Comparison of ENCODE assay signal across 17 mouse cellular contexts in genomic region chr7:63660261-63660660, GRCm38 (mm10).
DNase-seq lines count a peak whose midpoint lies in the region; ATAC-seq lines count a peak whose summit lies in the region.
"Had no signal": no experiment of that assay in that cellular context is flagged by ENCODE, and none has a peak within 500 bp of the region (broad histone marks: within the 10 kb centered on the region; RNA-seq: fewer than 3 reads in every experiment).

No protein-coding gene starts in this region.

- ATAC-seq in forebrain, embryonic 16.5 days: peak; percentile 60; the same call in 1 of the 2 replicates
- ATAC-seq: intestine, embryonic 16.5 days had no signal

- H3K27ac ChIP-seq in forebrain, embryonic 16.5 days (ENCODE audit: low read length): no peak overlapping the region
- H3K27ac ChIP-seq: embryonic facial prominence, embryonic 13.5 days; hindbrain, embryonic 10.5 days; hindbrain, embryonic 14.5 days had no signal

- peaks cover 5% of the 10 kb centered on the region; the same call in 1 of the 2 replicates for H3K4me1 ChIP-seq in forebrain, embryonic 16.5 days (replicated peaks; ENCODE audit: control insufficient read depth, insufficient read depth, low read length)
- H3K4me1 ChIP-seq: embryonic facial prominence, embryonic 13.5 days; heart, embryonic 12.5 days; hindbrain, embryonic 10.5 days had no signal

- H3K4me2 ChIP-seq in forebrain, embryonic 16.5 days (ENCODE audit: low read length): no peak overlapping the region
- H3K4me2 ChIP-seq: embryonic facial prominence, embryonic 13.5 days; heart, embryonic 12.5 days; hindbrain, embryonic 14.5 days had no signal

- 39% methylated on average over 1 of the region's 1 CpGs for WGBS in forebrain, embryonic 16.5 days

- H3K27me3 ChIP-seq in forebrain, embryonic 16.5 days (replicated peaks; ENCODE audit: control insufficient read depth, insufficient read depth, low read length): no peaks in the 10 kb centered on the region
- H3K27me3 ChIP-seq: embryonic facial prominence, embryonic 13.5 days; heart, embryonic 12.5 days had no signal

- H3K4me3 ChIP-seq in forebrain, embryonic 16.5 days (replicated peaks; ENCODE audit: low read length): no peak overlapping the region
- H3K4me3 ChIP-seq: embryonic facial prominence, embryonic 13.5 days; heart, embryonic 12.5 days; hindbrain, embryonic 10.5 days had no signal

- no peaks in the 10 kb centered on the region for H3K36me3 ChIP-seq in forebrain, embryonic 16.5 days (ENCODE audit: control insufficient read depth, insufficient read depth)
- H3K36me3 ChIP-seq: embryonic facial prominence, embryonic 13.5 days; heart, embryonic 12.5 days; hindbrain, embryonic 10.5 days had no signal

- H3K9me3 ChIP-seq in forebrain, embryonic 16.5 days (ENCODE audit: control insufficient read depth, low read length): peaks cover 9% of the 10 kb centered on the region
- H3K9me3 ChIP-seq: embryonic facial prominence, embryonic 13.5 days; hindbrain, embryonic 10.5 days had no signal

- peak; percentile 33 for DNase-seq in layer of hippocampus, adult 11-12 months (ENCODE audit: low spot score)
- DNase-seq in layer of hippocampus, adult 9-10 months (ENCODE audit: low spot score): no peak
- DNase-seq in brain, adult 2 months (ENCODE audit: low read depth, low spot score): peak; percentile 56
- no peak for DNase-seq in liver
- DNase-seq in urinary bladder, adult 18-20 months (ENCODE audit: low spot score in 2 of 2): no peak
- DNase-seq: adrenal gland, adult 8-10 months; adrenal gland, postnatal 36 days; cerebellum, adult 11-12 months; cerebellum, adult 9-10 months; cerebellum, postnatal 25 days; gastrocnemius, postnatal 14 days had no signal

- H3K9ac ChIP-seq in forebrain, embryonic 16.5 days (replicated peaks; ENCODE audit: low read depth, low read length): no peak overlapping the region
- H3K9ac ChIP-seq: embryonic facial prominence, embryonic 13.5 days; heart, embryonic 12.5 days; hindbrain, embryonic 14.5 days had no signal

Comparison
In these comparisons a context has a peak if more than half of its experiments do, and no peak if none do; other contexts are left out.
1. DNase-seq: peak in layer of hippocampus, adult 11-12 months (single experiment) and brain, adult 2 months (single experiment); none in layer of hippocampus, adult 9-10 months (single experiment), liver (single experiment) and urinary bladder, adult 18-20 months (0 of 2).